Mouse (Mus musculus) WW6 (cell line): Measurements from ENCODE around the gene Gm26558.

ENCODE experiments used
- DNase-seq: peaks from one replicate; pipeline ENCODE4 v3.0.0-alpha.2; 2013; ENCODE audit warnings: low read depth, low spot score

The Gm26558 gene

GRCm38 (mm10) chr2:70648271-70648670, 13.6 kb downstream of the Gm26558 start:
- no peak for DNase-seq

GRCm38 (mm10) chr2:70647681-70648080, 14.2 kb downstream of the Gm26558 start:
- no peak for DNase-seq

- DNase-seq, result no peak
These were observed 16.6 kb downstream of the Gm26558 start for GRCm38 (mm10) chr2:70645266-70645780.

- DNase-seq, result no peak
These were observed 18.8 kb downstream of the Gm26558 start for GRCm38 (mm10) chr2:70642971-70643565.

GRCm38 (mm10) chr2:70640968-70641367, 20.9 kb downstream of the Gm26558 start:
- DNase-seq, result no peak

- DNase-seq, result no peak
These were observed 27.7 kb downstream of the Gm26558 start for GRCm38 (mm10) chr2:70634028-70634690.

- no peak for DNase-seq
These were observed 29.5 kb downstream of the Gm26558 start for GRCm38 (mm10) chr2:70632412-70632811.

- no peak for DNase-seq
These were observed 30.6 kb downstream of the Gm26558 start for GRCm38 (mm10) chr2:70631321-70631720.

- no peak for DNase-seq
These were observed 32.0 kb downstream of the Gm26558 start for GRCm38 (mm10) chr2:70629921-70630320.

GRCm38 (mm10) chr2:70629339-70629761, 32.6 kb downstream of the Gm26558 start:
- no peak for DNase-seq

GRCm38 (mm10) chr2:70628397-70628796, 33.5 kb downstream of the Gm26558 start:
- DNase-seq, result no peak

- DNase-seq, result no peak
These were observed 36.1 kb downstream of the Gm26558 start for GRCm38 (mm10) chr2:70625761-70626160.

GRCm38 (mm10) chr2:70622244-70622643, 39.7 kb downstream of the Gm26558 start:
- no peak for DNase-seq

- DNase-seq, result peak; percentile 74
These were observed 41.7 kb downstream of the Gm26558 start for GRCm38 (mm10) chr2:70620225-70620624.

GRCm38 (mm10) chr2:70619232-70619835, 42.6 kb downstream of the Gm26558 start:
- DNase-seq, result no peak

- no peak for DNase-seq
These were observed 45.3 kb downstream of the Gm26558 start for GRCm38 (mm10) chr2:70616617-70617016.

GRCm38 (mm10) chr2:70616076-70616475, 45.8 kb downstream of the Gm26558 start:
- no peak for DNase-seq

GRCm38 (mm10) chr2:70614745-70615351, 47.1 kb downstream of the Gm26558 start:
- DNase-seq, result no peak
